Mouse (Mus musculus) layer of hippocampus, adult 9-10 months (tissue): Measurements from ENCODE around the gene Kirrel2.

ENCODE experiments used
- DNase-seq: peaks from one replicate; pipeline ENCODE4 v3.0.0; 2022; ENCODE audit warnings: low spot score

The Kirrel2 gene

DNA sequence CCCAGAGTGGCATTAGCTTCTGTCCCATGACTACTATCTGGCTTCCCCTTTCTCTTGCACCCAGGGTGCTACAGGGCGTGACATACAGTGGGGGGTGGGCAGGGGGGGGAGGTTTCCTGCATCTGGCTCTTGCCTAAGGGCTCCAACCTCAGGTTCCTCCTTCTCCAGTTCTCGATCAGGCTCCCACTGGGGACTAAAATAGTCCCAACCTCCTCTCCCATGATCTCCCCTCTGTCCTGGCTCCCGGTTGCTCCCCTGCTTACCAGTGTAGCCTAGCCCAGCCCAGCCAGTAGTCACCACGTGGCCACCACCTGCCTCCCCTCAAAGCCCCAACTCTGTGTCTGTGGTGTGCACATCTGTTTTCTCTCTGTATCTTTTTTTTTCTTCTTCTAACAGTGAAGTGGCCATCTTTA is 44.7 kb downstream of the Kirrel2 start:
- DNase-seq: no peak

DNA sequence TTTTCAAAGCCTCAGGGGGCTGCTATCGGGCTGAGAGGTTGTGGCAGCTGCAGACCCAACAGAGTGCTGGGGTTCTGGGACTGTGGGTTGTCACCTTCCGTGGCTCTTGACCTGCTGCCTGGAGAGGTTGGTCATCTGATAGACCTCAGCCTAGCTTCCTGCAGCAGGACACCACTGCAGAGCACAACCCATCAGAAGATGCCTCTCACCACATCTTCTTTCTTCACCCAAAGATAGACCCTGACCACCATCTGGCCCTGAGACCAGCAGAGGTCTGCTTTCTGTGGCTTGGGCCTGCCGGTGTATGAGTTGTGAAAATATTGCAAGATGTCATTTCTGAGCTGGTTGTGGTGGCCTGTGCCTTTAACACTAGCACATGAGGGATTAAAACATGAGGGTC is 46.5 kb downstream of the Kirrel2 start:
- no peak for DNase-seq

DNA sequence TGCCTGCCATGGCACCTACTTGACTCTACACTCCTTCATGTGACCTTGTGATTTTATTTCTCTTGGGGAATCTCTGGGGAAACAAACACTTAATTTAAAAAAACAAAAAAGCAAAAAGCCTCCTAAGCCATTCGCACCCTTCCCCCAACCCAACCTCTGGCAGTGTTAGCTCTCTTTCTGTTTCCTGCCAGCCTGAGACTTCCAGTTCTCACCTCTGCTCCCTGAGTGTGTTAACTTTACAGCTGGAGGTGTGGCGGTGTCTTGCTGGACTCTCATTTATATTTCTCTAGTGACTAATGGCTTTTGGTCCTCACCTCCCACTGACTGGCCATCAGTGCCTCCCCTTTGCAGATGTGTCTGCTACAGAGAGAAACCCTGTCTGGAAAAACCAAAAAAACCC is 47.7 kb downstream of the Kirrel2 start:
- DNase-seq: no peak

DNA sequence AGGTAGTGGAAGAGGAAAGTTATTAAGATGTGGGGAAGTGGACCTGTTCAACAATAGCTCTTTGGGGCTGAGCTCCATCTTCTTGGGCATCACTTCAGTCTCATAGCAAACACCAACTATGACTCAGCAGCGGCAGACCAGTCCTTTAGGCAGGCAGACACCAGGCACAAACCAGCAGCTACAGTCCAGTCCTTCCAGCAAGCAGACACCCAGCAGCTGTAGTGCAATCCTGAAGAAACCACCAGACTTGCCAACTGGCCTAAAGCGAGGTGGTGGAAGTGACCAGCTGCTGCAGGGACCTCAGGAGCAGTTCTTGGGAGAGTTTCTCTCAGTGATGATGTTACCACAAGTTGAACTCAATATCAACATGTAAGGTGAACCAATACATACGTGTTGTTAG is 48.9 kb downstream of the Kirrel2 start:
- no peak for DNase-seq

GRCm38 (mm10) chr7:30402343-30402742 is 55.1 kb downstream of the Kirrel2 start:
- no peak for DNase-seq

DNA sequence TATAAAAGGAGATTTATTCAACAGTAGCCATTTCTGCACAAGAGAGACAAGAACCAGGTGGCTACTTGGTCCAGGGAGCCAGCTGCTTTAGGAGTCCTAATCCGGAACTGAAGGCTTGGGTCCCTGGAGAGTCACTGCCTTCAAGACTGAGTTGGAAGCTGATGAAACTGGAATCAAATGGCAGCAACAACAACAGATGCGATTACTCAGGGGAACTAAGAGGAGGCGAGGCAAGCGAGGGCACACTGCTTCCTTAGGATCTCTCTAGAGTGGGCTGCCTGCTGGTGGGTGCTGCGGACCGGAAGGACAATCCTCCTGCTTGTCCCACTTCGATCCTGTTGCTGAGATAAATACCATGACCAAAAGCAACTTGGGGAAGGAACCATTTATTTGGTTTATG is 57.8 kb downstream of the Kirrel2 start:
- DNase-seq: no peak
